Mouse (Mus musculus): ENCODE results near the gene Cd79a.

DNA sequence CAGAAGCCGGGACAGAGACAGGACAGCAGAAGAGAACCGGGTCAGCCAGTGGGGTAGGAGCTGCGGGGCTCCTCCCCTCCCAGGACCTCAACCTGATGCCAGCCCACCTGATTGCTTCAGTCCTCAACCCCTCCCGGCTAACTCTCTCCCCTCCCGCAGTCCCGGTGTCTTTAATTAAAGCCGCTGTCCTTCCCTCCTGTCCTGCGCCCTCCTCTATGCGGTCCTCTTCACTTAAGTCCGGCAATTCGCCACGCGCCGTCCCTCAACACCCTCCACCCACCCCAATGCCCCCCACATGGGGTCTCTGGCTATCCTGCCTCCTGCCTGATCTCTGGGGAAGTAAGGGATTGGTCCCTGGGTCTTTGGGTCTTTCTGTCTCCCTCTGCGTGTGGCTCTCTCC lies 34.5 kb downstream of the Cd79a start:
- TF ChIP-seq CTCF (conservative IDR thresholded peaks at IDR 0.05; ENCODE audit: insufficient read depth, insufficient read length, low read depth, low read length) = no peak
- TF ChIP-seq POLR2A (IDR thresholded peaks at IDR 0.05; ENCODE audit: low read depth, low read length) = no peak

Measured in kidney, adult 2 months (tissue).